Mouse (Mus musculus) 3T3-L1 (cell line): ENCODE measurements at regions not wholly inside any gene's neighbourhood (a gene's known extent, or its start where the extent isn't known, plus 50 kb on each side); places are given as distances from the start of the nearest gene placed in this dataset.
A peak's percentile ranks its signal among the peaks of the same experiment; 100 is the strongest.

Experiments used
- DNase-seq: peaks from one replicate; pipeline ENCODE4 v3.0.0-alpha.2; 2015; ENCODE audit warnings: low read depth, low spot score

DNA sequence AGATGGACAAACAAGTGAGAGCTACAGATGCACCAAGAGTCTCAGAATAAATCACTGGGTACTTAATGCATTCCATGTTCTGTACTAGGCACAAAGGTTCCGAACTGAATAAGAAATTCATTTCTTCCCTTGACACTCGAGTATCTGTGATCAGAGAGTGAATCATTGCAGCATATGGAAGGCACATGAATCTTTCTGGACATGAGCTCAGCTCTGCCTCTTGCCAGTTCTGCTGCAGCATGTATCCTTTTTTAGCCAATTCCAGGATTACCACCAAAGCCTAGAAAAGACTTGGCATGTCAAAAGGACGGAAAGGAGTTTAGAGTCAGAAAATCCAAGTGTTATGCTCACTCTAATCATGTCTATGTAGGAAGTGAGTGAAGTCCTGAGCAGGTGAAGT is 567.0 kb downstream of the Fam181b start:
- peak; percentile 2 for DNase-seq

GRCm38 (mm10) chr7:93665805-93666204 is 586.1 kb downstream of the Fam181b start:
- DNase-seq, result peak; percentile 5

- no peak for DNase-seq
Measured at GRCm38 (mm10) chr7:93671827-93672226, 592.2 kb downstream of the Fam181b start.

DNA sequence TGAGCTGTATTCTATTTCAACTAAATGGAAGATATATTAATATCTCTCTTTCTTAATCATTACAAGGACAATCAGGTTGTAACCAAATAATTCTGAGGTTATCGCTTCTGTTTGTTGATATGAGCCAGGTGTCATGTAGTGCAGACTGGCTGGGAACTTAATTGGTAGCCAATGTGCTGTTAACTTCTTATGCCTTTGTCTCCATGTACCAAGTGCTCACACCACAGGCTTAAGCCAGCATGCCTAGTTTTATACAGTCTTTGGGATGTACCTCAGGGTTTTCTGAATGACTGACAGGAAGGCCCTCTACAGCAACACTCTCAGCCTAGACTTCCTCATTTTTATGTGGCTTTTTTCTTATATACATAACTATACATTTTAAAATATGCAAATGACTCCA is 592.8 kb downstream of the Fam181b start:
- DNase-seq, result no peak
